Mouse (Mus musculus) gastrocnemius, postnatal 14 days (tissue): ENCODE data around the gene Mcoln2. TPM values are rescaled to one million over a fixed set of nuclear protein-coding genes. Genes with fewer than 3 reads are reported as not detected.

Experiments used
- DNase-seq: peaks from one replicate; pipeline ENCODE4 v3.0.0; 2021; ENCODE audit warnings: mixed read lengths
- intact Hi-C: fragments of 180-260 bp; cut with DNase I; formaldehyde crosslinking; loops from one replicate; pipeline ENCODE4 v1.15.1; 2025; ENCODE audit warnings: low total_unique reads
- total RNA-seq, 2 experiments: library from RNA; stranded (reverse); gene quantifications; 2 replicates each; pipeline ENCODE4 v1.2.3; 2021

Mcoln2 gene
- total RNA-seq, 2 experiments from 2014 or later: 0.12 TPM; not detected in 1

GRCm38 (mm10) chr3:146211141-146211747, 61.6 kb downstream of the Mcoln2 start:
- intact Hi-C loops: no loop called here
- DNase-seq: no peak

- no peak for DNase-seq
Measured at GRCm38 (mm10) chr3:146211964-146212363, 62.3 kb downstream of the Mcoln2 start.

GRCm38 (mm10) chr3:146213336-146213735, 63.7 kb downstream of the Mcoln2 start:
- no peak for DNase-seq
- intact Hi-C loops: no loop called here

More at GRCm38 (mm10) chr3:146211964-146212363, 62.3 kb downstream of the Mcoln2 start:
- intact Hi-C loops: no loop called here

- intact Hi-C loops: no loop called here
- DNase-seq: no peak
Measured at GRCm38 (mm10) chr3:146216561-146216960, 66.9 kb downstream of the Mcoln2 start.

- intact Hi-C loops: no loop called here
- peak; percentile 73 for DNase-seq
Measured at GRCm38 (mm10) chr3:146220776-146221486, 71.3 kb downstream of the Mcoln2 start, which contains the start of gene Lpar3. Gene Lpar3, plus strand, starts transcription at chr3:146220963.

GRCm38 (mm10) chr3:146224271-146224670, 74.6 kb downstream of the Mcoln2 start:
- intact Hi-C loops: no loop called here

GRCm38 (mm10) chr3:146225061-146225761, 75.6 kb downstream of the Mcoln2 start:
- intact Hi-C loops: no loop called here
- DNase-seq: no peak

More at GRCm38 (mm10) chr3:146224271-146224670, 74.6 kb downstream of the Mcoln2 start:
- no peak for DNase-seq

GRCm38 (mm10) chr3:146227427-146227826, 77.8 kb downstream of the Mcoln2 start:
- DNase-seq: no peak
- intact Hi-C loops: no loop called here

- no peak for DNase-seq
- intact Hi-C loops: no loop called here
Measured at GRCm38 (mm10) chr3:146228559-146229310, 79.1 kb downstream of the Mcoln2 start.

- intact Hi-C loops: no loop called here
- no peak for DNase-seq
Measured at GRCm38 (mm10) chr3:146232708-146233107, 83.1 kb downstream of the Mcoln2 start.

GRCm38 (mm10) chr3:146233741-146234140, 84.1 kb downstream of the Mcoln2 start:
- no peak for DNase-seq
- intact Hi-C loops: no loop called here

GRCm38 (mm10) chr3:146234530-146234929, 84.9 kb downstream of the Mcoln2 start:
- intact Hi-C loops: no loop called here
- DNase-seq: no peak

- intact Hi-C loops: no loop called here
- no peak for DNase-seq
Measured at GRCm38 (mm10) chr3:146236280-146236679, 86.6 kb downstream of the Mcoln2 start.

- intact Hi-C loops: no loop called here
- DNase-seq: no peak
Measured at GRCm38 (mm10) chr3:146237676-146238075, 88.0 kb downstream of the Mcoln2 start.

GRCm38 (mm10) chr3:146244630-146245029, 95.0 kb downstream of the Mcoln2 start:
- intact Hi-C loops: no loop called here
- no peak for DNase-seq

Other genes with a start within 250 kb of the Mcoln2 start
- gene Bcl10, start 227.0 kb upstream of the Mcoln2 start, total RNA-seq: 10 to 100 TPM; 13.6 to 14.0 TPM
- gene 2410004B18Rik, start 211.8 kb upstream of the Mcoln2 start, total RNA-seq: 10 to 100 TPM; 12.1 to 15.0 TPM
- 1 to 10 TPM; 1.6 to 1.8 TPM for gene Syde2, start 162.0 kb upstream of the Mcoln2 start, total RNA-seq
- gene Wdr63, start 41.7 kb upstream of the Mcoln2 start, total RNA-seq: not detected
- not detected for gene Mcoln3, start 32.4 kb upstream of the Mcoln2 start, total RNA-seq
- under 1 TPM; 0.18 to 0.29 TPM for gene Lpar3, start 71.1 kb downstream of the Mcoln2 start, total RNA-seq